32 mouse cellular contexts compared by ENCODE assay signal in the genomic region with DNA sequence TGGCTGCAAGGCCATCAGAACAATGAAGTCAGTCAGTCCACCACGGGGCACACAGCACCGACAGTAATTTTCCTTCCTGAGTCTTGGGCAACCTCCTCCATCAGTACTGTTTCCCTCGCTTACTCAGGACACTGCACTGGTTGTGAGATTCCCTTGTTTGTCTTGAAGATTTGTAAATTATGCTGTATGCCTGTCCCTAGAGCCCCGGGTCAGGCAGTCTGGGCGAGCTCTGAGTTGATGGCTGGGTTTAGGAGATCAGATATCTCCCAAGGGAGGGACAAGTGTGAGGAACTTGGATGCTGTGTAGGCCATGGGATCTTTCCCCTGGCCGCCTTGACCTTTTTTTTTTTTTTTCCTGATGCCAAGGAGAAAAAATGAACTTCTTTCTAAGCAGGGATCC. TPM values are rescaled to one million over a fixed set of nuclear protein-coding genes. Genes with fewer than 3 reads are reported as not detected.
A peak's percentile ranks its signal among the peaks of the same experiment; 100 is the strongest.
DNase-seq lines count a peak whose midpoint lies in the region; ATAC-seq and TF ChIP-seq lines count a peak whose summit lies in the region.
"Had no signal": no experiment of that assay in that cellular context is flagged by ENCODE, and none has a peak within 500 bp of the region (broad histone marks: within the 10 kb centered on the region; RNA-seq: fewer than 3 reads in every experiment).

Gene Clca2, minus strand, starts transcription at position 153 of the 400 bp plus-strand sequence.

- TF ChIP-seq CTCF in heart, adult 2 months (IDR thresholded peaks at IDR 0.05) = no peak

- no peak for TF ChIP-seq POLR2A in heart, adult 2 months (IDR thresholded peaks at IDR 0.05; ENCODE audit: insufficient read depth, low read depth, low read length)

- 30% methylated on average over 6 of the region's 6 CpGs for WGBS in heart, adult 2 months
- WGBS in heart, embryonic 10.5 days = 70% methylated on average over 6 of the region's 6 CpGs
- 60% methylated on average over 6 of the region's 6 CpGs for WGBS in kidney, embryonic 16.5 days
- WGBS in stomach, embryonic 15.5 days = 67% methylated on average over 6 of the region's 6 CpGs
- WGBS in midbrain, embryonic 11.5 days = 82% methylated on average over 6 of the region's 6 CpGs

- H3K9me3 ChIP-seq in heart, embryonic 10.5 days = no peaks in the 10 kb centered on the region
- no peaks in the 10 kb centered on the region for H3K9me3 ChIP-seq in kidney, embryonic 16.5 days (ENCODE audit: low read length)
- no peaks in the 10 kb centered on the region for H3K9me3 ChIP-seq in stomach, embryonic 15.5 days
- H3K9me3 ChIP-seq in midbrain, embryonic 11.5 days (ENCODE audit: control insufficient read depth, low read length) = no peaks in the 10 kb centered on the region
- H3K9me3 ChIP-seq: G1E; heart, embryonic 15.5 days; limb, embryonic 15.5 days; midbrain, embryonic 12.5 days had no signal

- intact Hi-C loops in heart, adult 2 months (cut with DNase I) = no loop called here
- intact Hi-C loops in left cerebral cortex, postnatal 10 days (cut with DNase I) = no loop called here

- TF ChIP-seq EP300 in heart, adult 2 months (IDR thresholded peaks at IDR 0.05; ENCODE audit: insufficient read depth, low read depth, low read length) = no peak

- H3K4me2 ChIP-seq in kidney, embryonic 16.5 days (replicated peaks; ENCODE audit: low read depth, low read length) = no peak within 1 kb of the TSS
- H3K4me2 ChIP-seq in stomach, embryonic 15.5 days = no peak within 1 kb of the TSS
- no peak within 1 kb of the TSS for H3K4me2 ChIP-seq in midbrain, embryonic 11.5 days
- H3K4me2 ChIP-seq: heart, embryonic 15.5 days; limb, embryonic 15.5 days; midbrain, embryonic 12.5 days had no signal

- H3K36me3 ChIP-seq in heart, adult 2 months (ENCODE audit: control insufficient read depth, insufficient read depth, low read length) = peaks cover 3% of the 10 kb centered on the region
- H3K36me3 ChIP-seq in heart, embryonic 10.5 days = no peaks in the 10 kb centered on the region
- no peaks in the 10 kb centered on the region for H3K36me3 ChIP-seq in kidney, embryonic 16.5 days (ENCODE audit: insufficient read depth, low read length)
- no peaks in the 10 kb centered on the region for H3K36me3 ChIP-seq in stomach, embryonic 15.5 days
- no peaks in the 10 kb centered on the region for H3K36me3 ChIP-seq in midbrain, embryonic 11.5 days (ENCODE audit: control insufficient read depth, insufficient read depth, low read length)
- H3K36me3 ChIP-seq: G1E; heart, embryonic 15.5 days; limb, embryonic 15.5 days; midbrain, embryonic 12.5 days had no signal

- no peaks in the 10 kb centered on the region for H3K79me2 ChIP-seq in heart, adult 2 months (replicated peaks; ENCODE audit: control insufficient read depth, insufficient read depth, low read length)

- no peaks in the 10 kb centered on the region for H3K27me3 ChIP-seq in heart, adult 2 months (ENCODE audit: control insufficient read depth, insufficient read depth, low read length)
- no peaks in the 10 kb centered on the region for H3K27me3 ChIP-seq in heart, embryonic 10.5 days (ENCODE audit: insufficient read depth, poor library complexity, severe bottlenecking)
- no peaks in the 10 kb centered on the region for H3K27me3 ChIP-seq in kidney, embryonic 16.5 days (ENCODE audit: insufficient read depth, low read length)
- H3K27me3 ChIP-seq in stomach, embryonic 15.5 days (replicated peaks) = no peaks in the 10 kb centered on the region
- no peaks in the 10 kb centered on the region for H3K27me3 ChIP-seq in midbrain, embryonic 11.5 days (ENCODE audit: control insufficient read depth, insufficient read depth, low read length)
- H3K27me3 ChIP-seq: CH12.LX; heart, embryonic 15.5 days; limb, embryonic 15.5 days; midbrain, embryonic 12.5 days; Patski had no signal

- ATAC-seq in kidney, embryonic 16.5 days (ENCODE audit: low FRiP score, low TSS enrichment) = 0 out of 2 replicates have a peak, but pooled peaks have one; percentile 36
- ATAC-seq in stomach, embryonic 15.5 days (ENCODE audit: insufficient read depth, low FRiP score, low read depth) = no peak
- no peak for ATAC-seq in midbrain, embryonic 11.5 days (ENCODE audit: low FRiP score)
- ATAC-seq: forebrain, postnatal 0 days; hindbrain, postnatal 0 days; lung, postnatal 0 days; Patski had no signal

- peaks cover 13% of the 10 kb centered on the region for H3K4me1 ChIP-seq in heart, adult 2 months (ENCODE audit: control insufficient read depth, insufficient read depth, low read length)
- H3K4me1 ChIP-seq in heart, embryonic 10.5 days = peaks cover 8% of the 10 kb centered on the region
- no peaks in the 10 kb centered on the region for H3K4me1 ChIP-seq in kidney, embryonic 16.5 days (ENCODE audit: insufficient read depth, low read length)
- H3K4me1 ChIP-seq in brown adipose tissue, adult 24 weeks (ENCODE audit: control insufficient read depth, insufficient read depth, insufficient read length, low read length) = peaks cover 17% of the 10 kb centered on the region; the same call in 1 of the 2 replicates
- 0 out of 2 replicates have a peak, but pooled peaks cover 3% of the 10 kb centered on the region for H3K4me1 ChIP-seq in stomach, embryonic 15.5 days
- no peaks in the 10 kb centered on the region for H3K4me1 ChIP-seq in midbrain, embryonic 11.5 days (ENCODE audit: control insufficient read depth, insufficient read depth, low read length)
- H3K4me1 ChIP-seq: midbrain, embryonic 12.5 days had no signal

- peak within 1 kb of the TSS; percentile 4; the same call in 1 of the 2 replicates for H3K27ac ChIP-seq in heart, adult 2 months
- no peak within 1 kb of the TSS for H3K27ac ChIP-seq in heart, embryonic 10.5 days
- no peak within 1 kb of the TSS; the same call in 1 of the 2 replicates for H3K27ac ChIP-seq in kidney, embryonic 16.5 days (ENCODE audit: low read length)
- peak within 1 kb of the TSS; percentile 91 for H3K27ac ChIP-seq in brown adipose tissue, adult 24 weeks (replicated peaks; ENCODE audit: low read depth, low read length)
- H3K27ac ChIP-seq in stomach, embryonic 15.5 days = peak within 1 kb of the TSS; percentile 26; the same call in 1 of the 2 replicates
- H3K27ac ChIP-seq in midbrain, embryonic 11.5 days (ENCODE audit: low read depth, low read length) = no peak within 1 kb of the TSS
- H3K27ac ChIP-seq: heart, embryonic 15.5 days; hindbrain, postnatal 0 days; left cerebral cortex, adult 2 months; limb, embryonic 15.5 days; liver, embryonic 14.5 days; midbrain, embryonic 12.5 days had no signal

- no peak within 1 kb of the TSS for H3K9ac ChIP-seq in heart, adult 2 months (ENCODE audit: low read depth, low read length)
- H3K9ac ChIP-seq in kidney, embryonic 16.5 days (replicated peaks; ENCODE audit: low read length) = no peak within 1 kb of the TSS
- H3K9ac ChIP-seq in stomach, embryonic 15.5 days = no peak within 1 kb of the TSS
- no peak within 1 kb of the TSS for H3K9ac ChIP-seq in midbrain, embryonic 11.5 days (ENCODE audit: low read length)
- H3K9ac ChIP-seq: forebrain, postnatal 0 days; heart, embryonic 15.5 days; limb, embryonic 15.5 days; liver, embryonic 14.5 days; midbrain, embryonic 12.5 days had no signal

- no peak within 1 kb of the TSS for H3K4me3 ChIP-seq in heart, adult 2 months
- H3K4me3 ChIP-seq in heart, embryonic 10.5 days = no peak within 1 kb of the TSS
- no peak within 1 kb of the TSS for H3K4me3 ChIP-seq in kidney, embryonic 16.5 days (ENCODE audit: low read length)
- H3K4me3 ChIP-seq in brown adipose tissue, adult 24 weeks (ENCODE audit: insufficient read depth, low read depth, low read length) = no peak within 1 kb of the TSS
- H3K4me3 ChIP-seq in stomach, embryonic 15.5 days (replicated peaks) = no peak within 1 kb of the TSS
- H3K4me3 ChIP-seq in midbrain, embryonic 11.5 days (ENCODE audit: low read depth, low read length) = no peak within 1 kb of the TSS
- H3K4me3 ChIP-seq: heart, embryonic 15.5 days; left cerebral cortex, adult 2 months; limb, embryonic 15.5 days; midbrain, embryonic 12.5 days had no signal

- DNase-seq in heart, adult 2 months = no peak
- DNase-seq in heart, embryonic 10.5 days (ENCODE audit: low spot score) = no peak
- DNase-seq in kidney, adult 9 months = no peak
- DNase-seq in midbrain, embryonic 11.5 days (ENCODE audit: low spot score, missing footprints) = no peak
- DNase-seq in left cerebral cortex, postnatal 10 days (ENCODE audit: extremely low spot score in 1 of 2, low spot score in 2 of 2) = no peak
- DNase-seq: adrenal gland, adult 2 months; B cell, adult 2 months; cerebellum, adult 11-12 months; cerebellum, postnatal 10 days; forebrain, postnatal 0 days; heart, adult 18-20 months; kidney, adult 11 months; layer of hippocampus, adult 9-11 months; left cerebral cortex, postnatal 4 days; thymus, adult 18-20 months; thymus, postnatal 4 days had no signal

RNA-seq across cellular contexts. Expression of gene Clca2, which starts in this region (rescaled TPM):
- under 1 TPM; 0.10 to 0.11 TPM for total RNA-seq in heart, adult 2 months (2021)
- 0.06 and 0.12 TPM in 2 replicates for polyA plus RNA-seq in heart, adult 2 months (2012; rRNA removed)
- polyA plus RNA-seq in heart, embryonic 10.5 days (2016; fragmentation: Nextera tagmentation; extraction: Ambion mirVana) = 0.11 TPM in 1 of 2 replicates, not detected in the other
- 0.25 and 0.41 TPM in 2 replicates for polyA plus RNA-seq in kidney, embryonic 16.5 days (2015; fragmentation: Nextera tagmentation; extraction: Ambion mirVana)
- not detected in 2 replicates for polyA plus RNA-seq in brown adipose tissue, adult 24 weeks (2012; ENCODE audit: insufficient read depth, insufficient read length, missing spikeins)
- 0.77 and 1.1 TPM in 2 replicates for polyA plus RNA-seq in stomach, embryonic 15.5 days (2015; fragmentation: Nextera tagmentation; extraction: Ambion mirVana)
- polyA plus RNA-seq in midbrain, embryonic 11.5 days (2014; fragmentation: Nextera tagmentation; extraction: Ambion mirVana) = 0.18 and 0.22 TPM in 2 replicates
- under 1 TPM in 1 of 2 experiments, not detected in 1; 0.09 TPM for total RNA-seq in left cerebral cortex, postnatal 10 days (2021)
- total RNA-seq: adrenal gland, adult 2 months; forebrain, postnatal 0 days; hindbrain, postnatal 0 days; left cerebral cortex, adult 2 months; left cerebral cortex, postnatal 4 days; monocyte, adult 5-6 weeks; neutrophil, adult 5-6 weeks had no signal
- polyA plus RNA-seq: cortical plate, adult 2 months; forebrain, postnatal 0 days; G1E; hindbrain, postnatal 0 days; liver, embryonic 14.5 days had no signal

Comparison
In these comparisons a context has a peak if more than half of its experiments do, and no peak if none do; other contexts are left out.
1. H3K27ac ChIP-seq: peak in heart, adult 2 months (single experiment), brown adipose tissue, adult 24 weeks (single experiment) and stomach, embryonic 15.5 days (single experiment); none in heart, embryonic 10.5 days (single experiment), kidney, embryonic 16.5 days (single experiment) and midbrain, embryonic 11.5 days (single experiment).
2. Peak in ATAC-seq in kidney, embryonic 16.5 days; RNA of the gene not detected or under 1 TPM.